Mouse (Mus musculus): Measurements from ENCODE around the gene Cdk2.

- no peak for TF ChIP-seq POLR2A (IDR thresholded peaks at IDR 0.05; ENCODE audit: extremely low read depth, insufficient read depth, low read length)
- no peak for TF ChIP-seq CTCF (IDR thresholded peaks at IDR 0.05; ENCODE audit: extremely low read depth, insufficient read depth, low read length)
Measured at GRCm38 (mm10) chr10:128657844-128658243, 47.0 kb downstream of the Cdk2 start.

All from cortical plate, adult 2 months (tissue).